Mouse (Mus musculus): Measurements from ENCODE around the gene Pigyl.

DNA sequence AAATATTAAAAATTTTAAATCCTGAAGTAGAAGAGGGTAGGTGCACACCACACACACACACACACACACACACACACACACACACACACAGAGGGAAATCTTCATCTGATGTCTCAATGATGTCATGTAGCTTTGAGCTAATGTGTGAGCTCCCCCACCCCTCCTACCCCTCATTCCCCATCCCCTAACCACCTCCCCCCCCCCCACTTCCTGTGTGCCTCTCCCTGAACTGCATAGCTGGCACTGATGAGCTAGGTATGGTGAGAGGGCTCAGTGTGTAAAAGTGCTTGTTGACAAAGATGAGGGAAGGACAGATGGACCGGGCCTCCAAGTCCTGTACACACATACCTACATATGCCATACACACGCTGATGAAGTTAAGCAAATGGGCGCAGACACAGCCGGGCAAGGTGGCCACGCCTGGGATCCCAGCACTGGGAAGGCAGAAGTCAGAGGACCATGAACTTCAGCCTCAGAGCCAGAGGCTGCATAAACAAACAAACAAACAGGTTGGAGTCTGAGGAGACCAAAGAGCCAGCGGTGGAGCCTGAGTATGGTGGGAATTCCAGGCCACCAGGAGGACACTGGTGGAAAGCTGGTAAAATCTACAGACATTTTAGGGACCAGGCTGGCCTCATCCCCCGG is 22.3 kb upstream of the Pigyl start:
- TF ChIP-seq MAFK (IDR thresholded peaks at IDR 0.05; ENCODE audit: insufficient read depth, low read depth, low read length) (no peak), CHD2 (IDR thresholded peaks at IDR 0.05; ENCODE audit: low read depth, low read length) (no peak)

Data from ES-E14 (cell line).